Comparison of ENCODE assay signal across 28 mouse cellular contexts in the genomic region with DNA sequence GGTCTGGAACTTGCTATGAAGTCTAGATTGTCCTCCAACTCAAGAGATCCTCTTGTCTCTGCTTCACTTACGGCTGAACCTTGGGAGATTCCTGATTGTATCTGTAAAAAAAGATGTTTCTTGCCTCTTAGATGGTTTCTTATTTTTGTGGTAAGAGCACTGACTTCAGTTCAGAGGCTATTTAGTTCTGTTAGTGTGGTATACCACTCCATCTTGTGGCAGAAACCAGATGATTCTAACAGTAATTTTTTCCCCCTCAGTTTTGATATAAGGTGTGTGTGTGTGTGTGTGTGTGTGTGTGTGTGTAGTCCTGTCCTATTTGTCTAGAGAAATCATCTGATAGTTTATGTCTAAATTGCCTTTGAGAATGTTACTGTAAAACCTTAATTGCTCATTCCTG. TPM values are rescaled to one million over a fixed set of nuclear protein-coding genes. Genes with fewer than 3 reads are reported as not detected.
DNase-seq lines count a peak whose midpoint lies in the region; ATAC-seq and TF ChIP-seq lines count a peak whose summit lies in the region.
"Had no signal": no experiment of that assay in that cellular context is flagged by ENCODE, and none has a peak within 500 bp of the region (broad histone marks: within the 10 kb centered on the region; RNA-seq: fewer than 3 reads in every experiment).

No protein-coding gene starts in this region.

- DNase-seq in gastrocnemius, adult 2 months = no peak
- no peak for DNase-seq in gastrocnemius, postnatal 25 days
- DNase-seq in liver, postnatal 0 days = no peak
- DNase-seq in liver (no peak), A20 (ENCODE audit: low read depth, low spot score) (peak; percentile 11)
- DNase-seq in naive thymus-derived CD4-positive, alpha-beta T cell, adult 2 months (ENCODE audit: low read depth) = peak; percentile 39
- no peak for DNase-seq in urinary bladder, postnatal 14 days (ENCODE audit: low spot score)
- DNase-seq: adrenal gland, postnatal 10 days; B cell, adult 2 months; cerebellum, postnatal 10 days; heart, postnatal 10 days; kidney, adult 11 months; kidney, postnatal 10 days; midbrain, embryonic 14.5 days; right cerebral cortex, postnatal 25 days; thymus, postnatal 14 days had no signal

- no peaks in the 10 kb centered on the region for H3K9me3 ChIP-seq in liver, postnatal 0 days (ENCODE audit: low read length)
- H3K9me3 ChIP-seq: embryonic facial prominence, embryonic 13.5 days; forebrain, embryonic 15.5 days; heart, embryonic 10.5 days; limb, embryonic 15.5 days; megakaryocyte, embryonic 14.5 days had no signal

- no peak for ATAC-seq in liver, postnatal 0 days
- ATAC-seq: activated CD4-positive, CD25-positive, alpha-beta regulatory T cell, adult 4 months; forebrain, embryonic 15.5 days had no signal

- H3K27ac ChIP-seq in gastrocnemius, adult 2 months = no peak overlapping the region
- no peak overlapping the region for H3K27ac ChIP-seq in liver, postnatal 0 days (ENCODE audit: low read depth)
- H3K27ac ChIP-seq: embryonic facial prominence, embryonic 13.5 days; forebrain, embryonic 15.5 days; heart, embryonic 10.5 days; limb, embryonic 15.5 days had no signal

- no peaks in the 10 kb centered on the region for H3K27me3 ChIP-seq in liver, postnatal 0 days (ENCODE audit: insufficient read depth, low read length)
- H3K27me3 ChIP-seq: embryonic facial prominence, embryonic 13.5 days; forebrain, embryonic 15.5 days; limb, embryonic 15.5 days; megakaryocyte, embryonic 14.5 days had no signal

- peaks cover 34% of the 10 kb centered on the region for H3K36me3 ChIP-seq in liver, postnatal 0 days (replicated peaks; ENCODE audit: insufficient read depth, low read length)

- TF ChIP-seq CTCF in gastrocnemius, adult 2 months (IDR thresholded peaks at IDR 0.05) = peak; percentile 29; the same call in 1 of the 2 replicates
- peak; percentile 33 for TF ChIP-seq CTCF in liver, postnatal 0 days (IDR thresholded peaks at IDR 0.05; ENCODE audit: low read depth)

- no peaks in the 10 kb centered on the region for H3K4me1 ChIP-seq in liver, postnatal 0 days (ENCODE audit: insufficient read depth)
- H3K4me1 ChIP-seq: embryonic facial prominence, embryonic 13.5 days; forebrain, embryonic 15.5 days; heart, embryonic 10.5 days; limb, embryonic 15.5 days had no signal

- no peak overlapping the region for H3K9ac ChIP-seq in liver, postnatal 0 days (replicated peaks)
- H3K9ac ChIP-seq: embryonic facial prominence, embryonic 13.5 days; forebrain, embryonic 15.5 days; limb, embryonic 15.5 days had no signal

- H3K4me2 ChIP-seq in liver, postnatal 0 days (ENCODE audit: low read depth, low read length) = no peak overlapping the region
- H3K4me2 ChIP-seq: embryonic facial prominence, embryonic 13.5 days; forebrain, embryonic 15.5 days; limb, embryonic 15.5 days had no signal

- no peak overlapping the region for H3K4me3 ChIP-seq in gastrocnemius, adult 2 months
- H3K4me3 ChIP-seq in liver, postnatal 0 days (ENCODE audit: low read depth, low read length) = no peak overlapping the region
- H3K4me3 ChIP-seq: embryonic facial prominence, embryonic 13.5 days; forebrain, embryonic 15.5 days; heart, embryonic 10.5 days; limb, embryonic 15.5 days; megakaryocyte, embryonic 14.5 days had no signal

- intact Hi-C loops in gastrocnemius, adult 2 months (cut with DNase I) = loop anchor here (5.0 to 10.0 kb wide), 2 partner anchors 90 to 242 kb away; a partner anchor contains a TSS

- 74% methylated on average over 1 of the region's 1 CpGs for WGBS in liver, postnatal 0 days (ENCODE audit: insufficient replicate concordance)

- no peak for TF ChIP-seq EP300 in liver, postnatal 0 days (IDR thresholded peaks at IDR 0.05; ENCODE audit: low read depth)

RNA-seq across cellular contexts. Expression of a gene that starts 39.2 kb away (rescaled TPM):
- total RNA-seq in gastrocnemius, adult 2 months (2021) = not detected
- under 1 TPM in 1 of 2 experiments, not detected in 1; 0.05 TPM for total RNA-seq in gastrocnemius, postnatal 25 days (2021)
- not detected in 2 replicates for polyA plus RNA-seq in liver, postnatal 0 days (2015; fragmentation: Nextera tagmentation; extraction: Ambion mirVana)
- total RNA-seq: neutrophil, adult 5-6 weeks had no signal

RNA-seq across cellular contexts. Expression of a gene that starts 47.3 kb away (rescaled TPM):
- total RNA-seq in gastrocnemius, adult 2 months (2021) = 1 to 10 TPM; 9.7 to 9.8 TPM
- total RNA-seq in gastrocnemius, postnatal 25 days (2021) = 10 to 100 TPM; 11.3 to 11.7 TPM
- polyA plus RNA-seq in liver, postnatal 0 days (2015; fragmentation: Nextera tagmentation; extraction: Ambion mirVana) = 5.8 and 6.4 TPM in 2 replicates

RNA-seq across cellular contexts. Expression of a gene that starts 57.8 kb away (rescaled TPM):
- total RNA-seq in gastrocnemius, adult 2 months (2021) = not detected
- not detected for total RNA-seq in gastrocnemius, postnatal 25 days (2021)
- not detected in 2 replicates for polyA plus RNA-seq in liver, postnatal 0 days (2015; fragmentation: Nextera tagmentation; extraction: Ambion mirVana)
- total RNA-seq: adrenal gland, postnatal 10 days; gastrocnemius, postnatal 4 days; heart, postnatal 10 days; layer of hippocampus, adult 8-10 months; left cerebral cortex, postnatal 25 days; neutrophil, adult 5-6 weeks had no signal
- polyA plus RNA-seq: activated CD4-positive, CD25-positive, alpha-beta regulatory T cell, adult 4 months; embryonic facial prominence, embryonic 13.5 days; forebrain, embryonic 15.5 days; heart, embryonic 10.5 days; hindbrain, embryonic 11.5 days; limb, embryonic 15.5 days; lung, embryonic 16.5 days; midbrain, embryonic 14.5 days had no signal

Comparison
In these comparisons a context has a peak if more than half of its experiments do, and no peak if none do; other contexts are left out.
1. DNase-seq: peak in A20 (single experiment) and naive thymus-derived CD4-positive, alpha-beta T cell, adult 2 months (single experiment); none in gastrocnemius, adult 2 months (single experiment), gastrocnemius, postnatal 25 days (single experiment), liver, postnatal 0 days (single experiment), liver (single experiment) and urinary bladder, postnatal 14 days (single experiment).